ENCODE assay signal across 10 mouse cellular contexts in genomic region chr1:57095361-57096247, GRCm38 (mm10).
DNase-seq lines count a peak whose midpoint lies in the region; ATAC-seq and TF ChIP-seq lines count a peak whose summit lies in the region.
"Had no signal": no experiment of that assay in that cellular context is flagged by ENCODE, and none has a peak within 500 bp of the region (broad histone marks: within the 10 kb centered on the region; RNA-seq: fewer than 3 reads in every experiment).

No protein-coding gene starts in this region.

- TF ChIP-seq CTCF in CH12.LX (conservative IDR thresholded peaks at IDR 0.05 in 1 of 2, IDR thresholded peaks at IDR 0.05 in 1 of 2; ENCODE audit: low read depth in 2 of 2, low read length in 2 of 2), result peak in 1 of 2 experiments; percentile 30; a peak in 2 of 4 replicates

- H3K4me3 ChIP-seq in hindbrain, embryonic 10.5 days, result no peak overlapping the region
- no peak overlapping the region for H3K4me3 ChIP-seq in hindbrain, embryonic 13.5 days
- no peak overlapping the region for H3K4me3 ChIP-seq in CH12.LX (replicated peaks in 1 of 3; ENCODE audit: low read depth in 2 of 3, low read length in 2 of 3, poor library complexity in 1 of 3)

- TF ChIP-seq RAD21 in CH12.LX (IDR thresholded peaks at IDR 0.05; ENCODE audit: low read depth, low read length), result no peak; the same call in none of the 2 replicates

- 73% methylated on average over 18 of the region's 18 CpGs for WGBS in hindbrain, embryonic 10.5 days
- WGBS in hindbrain, embryonic 13.5 days, result 68% methylated on average over 18 of the region's 18 CpGs

- dilution Hi-C loops in CH12.LX (cut with MboI; ENCODE audit: extremely low pct_ligation_motif_present, extremely low pct_unique_long_range_greater_than_20kb, low sequenced_read_pairs), result no loop called here

- peaks cover 15% of the 10 kb centered on the region for H3K4me1 ChIP-seq in hindbrain, embryonic 10.5 days (replicated peaks)
- peaks cover 7% of the 10 kb centered on the region; the same call in 1 of the 2 replicates for H3K4me1 ChIP-seq in hindbrain, embryonic 13.5 days (replicated peaks)
- H3K4me1 ChIP-seq in CH12.LX (ENCODE audit: control insufficient read depth in 1 of 2, insufficient read depth in 2 of 2), result peaks cover 0 to 3% of the 10 kb centered on the region in 2 experiments; a peak in 1 of 4 replicates

- peak overlapping the region; percentile 62 for H3K27ac ChIP-seq in hindbrain, embryonic 10.5 days
- H3K27ac ChIP-seq in hindbrain, embryonic 13.5 days, result no peak overlapping the region
- no peak overlapping the region for H3K27ac ChIP-seq in CH12.LX (ENCODE audit: insufficient read depth, low read depth)

- H3K4me2 ChIP-seq in hindbrain, embryonic 13.5 days, result no peak overlapping the region
- H3K4me2 ChIP-seq in CH12.LX (ENCODE audit: insufficient read depth, low read depth, poor library complexity, severe bottlenecking), result no peak overlapping the region

- peak; percentile 17 for DNase-seq in hindbrain, embryonic 10.5 days (ENCODE audit: low spot score)
- DNase-seq in CH12.LX (ENCODE audit: extremely low read depth), result no peak
- peak; percentile 15 for DNase-seq in brain, adult 2 months (ENCODE audit: low read depth, low spot score)
- peak; percentile 25 for DNase-seq in layer of hippocampus, adult 9-10 months (ENCODE audit: low spot score)
- no peak for DNase-seq in T-cell, adult 2 months (ENCODE audit: low spot score)
- no peak for DNase-seq in adrenal gland, adult 8-10 months
- no peak for DNase-seq in kidney, adult 9 months
- DNase-seq: cerebellum, adult 18-20 months had no signal

- ATAC-seq in hindbrain, embryonic 13.5 days (ENCODE audit: low FRiP score), result no peak

- TF ChIP-seq POLR2A in CH12.LX (IDR thresholded peaks at IDR 0.05; ENCODE audit: low read depth, low read length), result no peak

- no peaks in the 10 kb centered on the region for H3K79me2 ChIP-seq in CH12.LX (replicated peaks; ENCODE audit: control insufficient read depth, extremely low read depth, insufficient read depth, poor library complexity, severe bottlenecking)

- TF ChIP-seq EP300 in CH12.LX (IDR thresholded peaks at IDR 0.05; ENCODE audit: low read length), result no peak

- H3K9ac ChIP-seq in hindbrain, embryonic 13.5 days, result no peak overlapping the region
- no peak overlapping the region for H3K9ac ChIP-seq in CH12.LX (ENCODE audit: insufficient read depth, low read depth)

- no peaks in the 10 kb centered on the region for H3K9me3 ChIP-seq in hindbrain, embryonic 10.5 days
- H3K9me3 ChIP-seq in hindbrain, embryonic 13.5 days, result no peaks in the 10 kb centered on the region
- no peaks in the 10 kb centered on the region for H3K9me3 ChIP-seq in CH12.LX (replicated peaks; ENCODE audit: low read length)

- in situ Hi-C loops in CH12.LX (cut with MboI; ENCODE audit: low pct_ligation_motif_present, low pct_unique_long_range_greater_than_20kb, low sequenced_read_pairs), result no loop called here

- no peaks in the 10 kb centered on the region for H3K36me3 ChIP-seq in hindbrain, embryonic 10.5 days
- no peaks in the 10 kb centered on the region for H3K36me3 ChIP-seq in hindbrain, embryonic 13.5 days
- H3K36me3 ChIP-seq in CH12.LX (replicated peaks in 1 of 2; ENCODE audit: control insufficient read depth in 1 of 2, insufficient read depth in 1 of 2, low read length in 1 of 2), result no peaks in the 10 kb centered on the region
- H3K36me3 ChIP-seq: G1E had no signal

- H3K27me3 ChIP-seq in hindbrain, embryonic 10.5 days (ENCODE audit: insufficient read depth, poor library complexity, severe bottlenecking), result no peaks in the 10 kb centered on the region
- 0 out of 2 replicates have a peak, but pooled peaks cover 5% of the 10 kb centered on the region for H3K27me3 ChIP-seq in hindbrain, embryonic 13.5 days
- H3K27me3 ChIP-seq in CH12.LX (replicated peaks), result no peaks in the 10 kb centered on the region

TF ChIP-seq in CH12.LX, 34 proteins besides CTCF, POLR2A, EP300 and RAD21:
- no peak for TF ChIP-seq GABPA (IDR thresholded peaks at IDR 0.05; ENCODE audit: insufficient replicate concordance, low read depth, low read length)
- TF ChIP-seq MAFK (IDR thresholded peaks at IDR 0.05; ENCODE audit: insufficient replicate concordance, low read length), result peak; percentile 53; the same call in 1 of the 2 replicates
TF ChIP-seq in CH12.LX: peak in this region for 1.

Comparison
In these comparisons a context has a peak if more than half of its experiments do, and no peak if none do; other contexts are left out.
1. DNase-seq: peak in hindbrain, embryonic 10.5 days (single experiment), brain, adult 2 months (single experiment) and layer of hippocampus, adult 9-10 months (single experiment); none in CH12.LX (single experiment), T-cell, adult 2 months (single experiment), adrenal gland, adult 8-10 months (single experiment) and kidney, adult 9 months (single experiment).